In genomic region chr8:8326066-8326834, GRCm38 (mm10) we compare ENCODE assay signal across 22 mouse cellular contexts.
DNase-seq lines count a peak whose midpoint lies in the region; ATAC-seq lines count a peak whose summit lies in the region.
"Had no signal": no experiment of that assay in that cellular context is flagged by ENCODE, and none has a peak within 500 bp of the region (broad histone marks: within the 10 kb centered on the region; RNA-seq: fewer than 3 reads in every experiment).

No protein-coding gene starts in this region.

- no peaks in the 10 kb centered on the region for H3K9me3 ChIP-seq in forebrain, embryonic 13.5 days (replicated peaks)
- no peaks in the 10 kb centered on the region for H3K9me3 ChIP-seq in forebrain, embryonic 11.5 days (ENCODE audit: control insufficient read depth, low read length)
- H3K9me3 ChIP-seq in kidney, embryonic 14.5 days (ENCODE audit: control insufficient read depth, low read length): no peaks in the 10 kb centered on the region
- no peaks in the 10 kb centered on the region for H3K9me3 ChIP-seq in embryonic facial prominence, embryonic 15.5 days (replicated peaks)
- no peaks in the 10 kb centered on the region for H3K9me3 ChIP-seq in liver, embryonic 12.5 days (replicated peaks)
- H3K9me3 ChIP-seq: liver, embryonic 15.5 days; midbrain, embryonic 15.5 days had no signal

- no peak overlapping the region; the same call in 1 of the 2 replicates for H3K27ac ChIP-seq in forebrain, embryonic 13.5 days
- no peak overlapping the region for H3K27ac ChIP-seq in forebrain, embryonic 11.5 days (ENCODE audit: low read depth, low read length)
- H3K27ac ChIP-seq in kidney, embryonic 14.5 days (ENCODE audit: low read depth, low read length): peak overlapping the region; percentile 47; the same call in 1 of the 2 replicates
- no peak overlapping the region for H3K27ac ChIP-seq in embryonic facial prominence, embryonic 15.5 days (replicated peaks)
- H3K27ac ChIP-seq in liver, embryonic 12.5 days: no peak overlapping the region
- H3K27ac ChIP-seq: liver, embryonic 15.5 days; midbrain, embryonic 15.5 days had no signal

- H3K36me3 ChIP-seq in forebrain, embryonic 13.5 days (ENCODE audit: poor library complexity, severe bottlenecking): no peaks in the 10 kb centered on the region
- H3K36me3 ChIP-seq in forebrain, embryonic 11.5 days (ENCODE audit: control insufficient read depth, insufficient read depth, low read length): no peaks in the 10 kb centered on the region
- no peaks in the 10 kb centered on the region for H3K36me3 ChIP-seq in kidney, embryonic 14.5 days (ENCODE audit: control insufficient read depth, insufficient read depth, low read length)
- H3K36me3 ChIP-seq in embryonic facial prominence, embryonic 15.5 days: no peaks in the 10 kb centered on the region
- no peaks in the 10 kb centered on the region for H3K36me3 ChIP-seq in liver, embryonic 12.5 days
- H3K36me3 ChIP-seq: liver, embryonic 15.5 days; midbrain, embryonic 15.5 days had no signal

- WGBS in forebrain, embryonic 13.5 days: 64% methylated on average over 16 of the region's 16 CpGs
- WGBS in forebrain, embryonic 11.5 days: 72% methylated on average over 16 of the region's 16 CpGs
- whole genome bisulfite sequencing in kidney, embryonic 14.5 days: 33% methylated on average over 16 of the region's 16 CpGs
- 37% methylated on average over 16 of the region's 16 CpGs for WGBS in embryonic facial prominence, embryonic 15.5 days
- 53% methylated on average over 16 of the region's 16 CpGs for WGBS in liver, embryonic 12.5 days (ENCODE audit: insufficient replicate concordance)

- 0 out of 2 replicates have a peak, but pooled peaks have one; percentile 21 for ATAC-seq in forebrain, embryonic 13.5 days
- no peak for ATAC-seq in forebrain, embryonic 11.5 days (replicated peaks; ENCODE audit: low FRiP score)
- no peak for ATAC-seq in kidney, embryonic 14.5 days (ENCODE audit: low FRiP score, low TSS enrichment)
- ATAC-seq in embryonic facial prominence, embryonic 15.5 days (ENCODE audit: insufficient number of reproducible peaks, low FRiP score, low TSS enrichment, low read depth): no peak
- no peak for ATAC-seq in liver, embryonic 12.5 days
- ATAC-seq: hindbrain, embryonic 16.5 days; intestine, postnatal 0 days; midbrain, embryonic 15.5 days had no signal

- H3K4me3 ChIP-seq in forebrain, embryonic 13.5 days: no peak overlapping the region
- H3K4me3 ChIP-seq in forebrain, embryonic 11.5 days (ENCODE audit: low read depth, low read length): no peak overlapping the region
- H3K4me3 ChIP-seq in kidney, embryonic 14.5 days (ENCODE audit: low read length): no peak overlapping the region
- no peak overlapping the region for H3K4me3 ChIP-seq in embryonic facial prominence, embryonic 15.5 days (replicated peaks)
- no peak overlapping the region for H3K4me3 ChIP-seq in liver, embryonic 12.5 days
- H3K4me3 ChIP-seq: liver, embryonic 15.5 days; megakaryocyte, embryonic 14.5 days; midbrain, embryonic 15.5 days had no signal

- no peak for DNase-seq in forebrain, embryonic 11.5 days (ENCODE audit: low spot score)
- no peak for DNase-seq in kidney, adult 18-20 months
- peak; percentile 26 for DNase-seq in lung, postnatal 14 days
- no peak for DNase-seq in gastrocnemius, adult 18-20 months (ENCODE audit: low spot score)
- DNase-seq: adrenal gland, adult 8-10 months; cerebellum, adult 11 months; gastrocnemius, postnatal 10 days; heart, postnatal 36 days; layer of hippocampus, adult 9-11 months; retina, postnatal 1 day; right cerebral cortex, postnatal 4 days; thymus, postnatal 25 days had no signal

- H3K9ac ChIP-seq in forebrain, embryonic 13.5 days: no peak overlapping the region
- no peak overlapping the region for H3K9ac ChIP-seq in forebrain, embryonic 11.5 days (ENCODE audit: low read length)
- H3K9ac ChIP-seq in kidney, embryonic 14.5 days (ENCODE audit: low read depth, low read length): no peak overlapping the region
- no peak overlapping the region for H3K9ac ChIP-seq in embryonic facial prominence, embryonic 15.5 days
- no peak overlapping the region for H3K9ac ChIP-seq in liver, embryonic 12.5 days
- H3K9ac ChIP-seq: liver, embryonic 15.5 days; midbrain, embryonic 15.5 days had no signal

- H3K4me1 ChIP-seq in forebrain, embryonic 13.5 days: peaks cover 22% of the 10 kb centered on the region
- H3K4me1 ChIP-seq in forebrain, embryonic 11.5 days (replicated peaks; ENCODE audit: control insufficient read depth, insufficient read depth, low read length): no peaks in the 10 kb centered on the region
- peaks cover 29% of the 10 kb centered on the region for H3K4me1 ChIP-seq in kidney, embryonic 14.5 days (ENCODE audit: control insufficient read depth, insufficient read depth, low read length)
- H3K4me1 ChIP-seq in embryonic facial prominence, embryonic 15.5 days: peaks cover 29% of the 10 kb centered on the region
- no peaks in the 10 kb centered on the region for H3K4me1 ChIP-seq in liver, embryonic 12.5 days
- H3K4me1 ChIP-seq: liver, embryonic 15.5 days; megakaryocyte, embryonic 14.5 days; midbrain, embryonic 15.5 days had no signal

- H3K4me2 ChIP-seq in forebrain, embryonic 13.5 days: no peak overlapping the region
- no peak overlapping the region for H3K4me2 ChIP-seq in forebrain, embryonic 11.5 days (ENCODE audit: low read depth, low read length, severe bottlenecking)
- H3K4me2 ChIP-seq in kidney, embryonic 14.5 days (replicated peaks; ENCODE audit: low read depth, low read length): no peak overlapping the region
- H3K4me2 ChIP-seq in embryonic facial prominence, embryonic 15.5 days (replicated peaks): peak overlapping the region; percentile 12; the same call in 1 of the 2 replicates
- H3K4me2 ChIP-seq in liver, embryonic 12.5 days: no peak overlapping the region
- H3K4me2 ChIP-seq: heart, embryonic 11.5 days; liver, embryonic 15.5 days; midbrain, embryonic 15.5 days had no signal

- H3K27me3 ChIP-seq in forebrain, embryonic 13.5 days: no peaks in the 10 kb centered on the region
- no peaks in the 10 kb centered on the region for H3K27me3 ChIP-seq in forebrain, embryonic 11.5 days (ENCODE audit: control insufficient read depth, insufficient read depth, low read length)
- H3K27me3 ChIP-seq in kidney, embryonic 14.5 days (ENCODE audit: control insufficient read depth, insufficient read depth, low read length): no peaks in the 10 kb centered on the region
- H3K27me3 ChIP-seq in embryonic facial prominence, embryonic 15.5 days: no peaks in the 10 kb centered on the region
- H3K27me3 ChIP-seq in liver, embryonic 12.5 days (replicated peaks): no peaks in the 10 kb centered on the region
- H3K27me3 ChIP-seq: liver, embryonic 15.5 days; megakaryocyte, embryonic 14.5 days; midbrain, embryonic 15.5 days had no signal
